In genomic region chr5:65019823-65020222, GRCm38 (mm10) we compare ENCODE assay signal across 8 mouse cellular contexts. TPM values are rescaled to one million over a fixed set of nuclear protein-coding genes. Genes with fewer than 3 reads are reported as not detected.
DNase-seq lines count a peak whose midpoint lies in the region; ATAC-seq and TF ChIP-seq lines count a peak whose summit lies in the region.

No protein-coding gene starts in this region.

- peak; percentile 82 for ATAC-seq in forebrain, embryonic 15.5 days (replicated peaks)
- ATAC-seq in erythroblast, adult 5-6 weeks (replicated peaks; ENCODE audit: low FRiP score, poor library complexity, severe bottlenecking): no peak

- no peak overlapping the region for H3K9ac ChIP-seq in forebrain, embryonic 15.5 days (replicated peaks)

- TF ChIP-seq CTCF in thymus, adult 2 months (IDR thresholded peaks at IDR 0.05; ENCODE audit: borderline replicate concordance, control insufficient read depth, extremely low read depth, insufficient read depth, low read length, poor library complexity): 0 out of 2 replicates have a peak, but pooled peaks have one; percentile 22

- no peak overlapping the region for H3K4me3 ChIP-seq in forebrain, embryonic 15.5 days
- no peak overlapping the region for H3K4me3 ChIP-seq in forebrain, embryonic 10.5 days
- no peak overlapping the region for H3K4me3 ChIP-seq in thymus, adult 2 months (ENCODE audit: control insufficient read depth, insufficient read depth, low read length)

- peaks cover 6% of the 10 kb centered on the region; the same call in 1 of the 2 replicates for H3K4me1 ChIP-seq in forebrain, embryonic 15.5 days
- H3K4me1 ChIP-seq in forebrain, embryonic 10.5 days: no peaks in the 10 kb centered on the region
- peaks cover 13% of the 10 kb centered on the region for H3K4me1 ChIP-seq in thymus, adult 2 months (replicated peaks; ENCODE audit: control insufficient read depth, insufficient read depth, low read length)

- 0 out of 2 replicates have a peak overlapping the region, but pooled peaks have one; percentile 24 for H3K27ac ChIP-seq in forebrain, embryonic 15.5 days (replicated peaks)
- H3K27ac ChIP-seq in forebrain, embryonic 10.5 days: no peak overlapping the region
- H3K27ac ChIP-seq in thymus, adult 2 months (ENCODE audit: control insufficient read depth, insufficient read depth, low read length): no peak overlapping the region

- no peaks in the 10 kb centered on the region for H3K36me3 ChIP-seq in forebrain, embryonic 15.5 days
- no peaks in the 10 kb centered on the region for H3K36me3 ChIP-seq in forebrain, embryonic 10.5 days (replicated peaks)
- no peaks in the 10 kb centered on the region for H3K36me3 ChIP-seq in thymus, adult 2 months (ENCODE audit: control insufficient read depth, insufficient read depth, low read length)

- TF ChIP-seq POLR2A in thymus, adult 2 months (IDR thresholded peaks at IDR 0.05; ENCODE audit: control insufficient read depth, extremely low read depth, insufficient read depth, low read length, poor library complexity): no peak

- H3K9me3 ChIP-seq in forebrain, embryonic 15.5 days: no peaks in the 10 kb centered on the region
- H3K9me3 ChIP-seq in forebrain, embryonic 10.5 days: no peaks in the 10 kb centered on the region

- WGBS in forebrain, embryonic 15.5 days: 42% methylated on average over 7 of the region's 7 CpGs
- 74% methylated on average over 7 of the region's 7 CpGs for WGBS in forebrain, embryonic 10.5 days
- WGBS in thymus, adult 2 months: 20% methylated on average over 7 of the region's 7 CpGs

- no peak for DNase-seq in forebrain, embryonic 10.5 days (ENCODE audit: extremely low spot score, low spot score)
- peak; percentile 6 for DNase-seq in thymus, adult 2 months
- DNase-seq in thymus, adult 18-20 months: no peak
- peak; percentile 94 for DNase-seq in fat pad, adult 2 months (ENCODE audit: extremely low read depth, low read depth, low spot score)
- peak; percentile 85 for DNase-seq in kidney, postnatal 36 days
- DNase-seq in naive thymus-derived CD4-positive, alpha-beta T cell, adult 2 months (ENCODE audit: low read depth): peak; percentile 77

- no peaks in the 10 kb centered on the region for H3K27me3 ChIP-seq in forebrain, embryonic 15.5 days
- H3K27me3 ChIP-seq in forebrain, embryonic 10.5 days (ENCODE audit: poor library complexity, severe bottlenecking): no peaks in the 10 kb centered on the region
- H3K27me3 ChIP-seq in thymus, adult 2 months (ENCODE audit: control insufficient read depth, insufficient read depth, low read length): no peaks in the 10 kb centered on the region

- no peak overlapping the region for H3K4me2 ChIP-seq in forebrain, embryonic 15.5 days (replicated peaks)

RNA-seq across cellular contexts. Expression of gene Fam114a1, which starts 50.0 kb away (rescaled TPM):
- polyA plus RNA-seq in forebrain, embryonic 15.5 days (2015; fragmentation: Nextera tagmentation; extraction: Ambion mirVana): 5.5 and 7.5 TPM in 2 replicates
- 11.7 and 13.6 TPM in 2 replicates for polyA plus RNA-seq in forebrain, embryonic 10.5 days (2016; fragmentation: Nextera tagmentation; extraction: Ambion mirVana)
- 3.4 and 6.8 TPM in 2 replicates for polyA plus RNA-seq in thymus, adult 2 months (2012; rRNA removed)
- total RNA-seq in erythroblast, adult 5-6 weeks (2015; ENCODE audit: low replicate concordance): 0.77 and 1.3 TPM in 2 replicates
- total RNA-seq in erythroblast, adult 5-6 weeks (2017; ENCODE audit: low replicate concordance): 0.34 and 2.8 TPM in 2 replicates

RNA-seq across cellular contexts. Expression of gene Tlr6, which starts 59.9 kb away (rescaled TPM):
- 0.31 and 0.46 TPM in 2 replicates for polyA plus RNA-seq in forebrain, embryonic 15.5 days (2015; fragmentation: Nextera tagmentation; extraction: Ambion mirVana)
- polyA plus RNA-seq in forebrain, embryonic 10.5 days (2016; fragmentation: Nextera tagmentation; extraction: Ambion mirVana): 0.12 and 0.26 TPM in 2 replicates
- 1.5 TPM in 2 replicates for polyA plus RNA-seq in thymus, adult 2 months (2012; rRNA removed)
- 1.9 and 2.1 TPM in 2 replicates for total RNA-seq in erythroblast, adult 5-6 weeks (2015; ENCODE audit: low replicate concordance)
- total RNA-seq in erythroblast, adult 5-6 weeks (2017; ENCODE audit: low replicate concordance): 1.1 TPM in 2 replicates

Comparison
In these comparisons a context has a peak if more than half of its experiments do, and no peak if none do; other contexts are left out.
1. DNase-seq: peak in thymus, adult 2 months (single experiment), fat pad, adult 2 months (single experiment), kidney, postnatal 36 days (2 of 2) and naive thymus-derived CD4-positive, alpha-beta T cell, adult 2 months (single experiment); none in forebrain, embryonic 10.5 days (single experiment) and thymus, adult 18-20 months (0 of 2).